Mouse (Mus musculus): ENCODE data around the gene Prdx2.

GRCm38 (mm10) chr8:84967532-84968304 lies 1.7 kb upstream of the Prdx2 start:
- TF ChIP-seq POLR2A (IDR thresholded peaks at IDR 0.05; ENCODE audit: insufficient read depth, low read depth, low read length) (no peak), EP300 (IDR thresholded peaks at IDR 0.05; ENCODE audit: insufficient read depth, low read depth, low read length) (no peak)
